Mouse (Mus musculus) MEL (cell line): ENCODE data around the gene Sdsl. TPM values are rescaled to one million over a fixed set of nuclear protein-coding genes. Genes with fewer than 3 reads are reported as not detected.

Source experiments
- DNase-seq: peaks from one replicate; pipeline ENCODE4 v3.0.0; 2011; ENCODE audit warnings: low read depth, low spot score
- H3K27ac ChIP-seq: 2 replicates; pipeline ENCODE4 v1.5.1; 2012; ENCODE audit warnings: low read depth, mild to moderate bottlenecking, control low read depth, low read length, moderate library complexity; ENCODE audit not compliant: control insufficient read depth
- H3K27me3 ChIP-seq, 2 experiments: fragments of 150-350 bp in 1 of 2; sonication (generic) in 1 of 2; 2 replicates each; pipeline ENCODE4 v1.6.1; 2012; ENCODE audit warnings: low read length in 2 of 2, mild to moderate bottlenecking in 2 of 2, improper control_type of control experiment in 1 of 2, moderate library complexity in 1 of 2; ENCODE audit not compliant: insufficient read depth in 2 of 2, control insufficient read depth in 1 of 2
- H3K36me3 ChIP-seq, 2 experiments: 2 replicates each; pipeline ENCODE4 v1.6.1; 2012 to 2014; ENCODE audit warnings: low read length in 2 of 2, improper control_type of control experiment in 1 of 2, inconsistent platforms in 1 of 2, mild to moderate bottlenecking in 1 of 2; ENCODE audit not compliant: insufficient read depth in 2 of 2, control insufficient read depth in 1 of 2
- H3K4me1 ChIP-seq, 2 experiments: fragments of 150-350 bp in 1 of 2; sonication (generic) in 1 of 2; 2 replicates each; pipeline ENCODE4 v1.6.1; 2012; ENCODE audit warnings: low read length in 2 of 2, improper control_type of control experiment in 1 of 2, mild to moderate bottlenecking in 1 of 2; ENCODE audit not compliant: insufficient read depth in 2 of 2, control insufficient read depth in 1 of 2
- H3K4me3 ChIP-seq, 2 experiments: fragments of 150-350 bp in 1 of 2; sonication (generic) in 1 of 2; 2 replicates each; pipeline ENCODE4 v1.5.1; 2012; ENCODE audit warnings: low read depth in 2 of 2, low read length in 2 of 2, mild to moderate bottlenecking in 2 of 2, moderate library complexity in 2 of 2, control low read depth in 1 of 2, improper control_type of control experiment in 1 of 2; ENCODE audit not compliant: control insufficient read depth in 1 of 2, insufficient read depth in 1 of 2
- H3K79me2 ChIP-seq: 2 replicates; pipeline ENCODE4 v1.6.1; 2012; ENCODE audit warnings: mild to moderate bottlenecking, low read length, moderate library complexity; ENCODE audit not compliant: control insufficient read depth, poor library complexity, insufficient read depth
- H3K9ac ChIP-seq: 2 replicates; pipeline ENCODE4 v1.6.1; 2012; ENCODE audit warnings: low read depth, mild to moderate bottlenecking, control low read depth, low read length, moderate library complexity; ENCODE audit not compliant: control insufficient read depth, poor library complexity, severe bottlenecking
- H3K9me3 ChIP-seq: fragments of 150-350 bp; sonication (generic); replicated peaks from 2 replicates; pipeline ENCODE4 v1.6.1; 2012; ENCODE audit warnings: mild to moderate bottlenecking, low read length, improper control_type of control experiment, moderate library complexity; ENCODE audit not compliant: insufficient read depth
- CHD1 ChIP-seq: IDR thresholded peaks from 2 replicates; pipeline ENCODE4 v1.6.1; 2012; ENCODE audit warnings: low read depth, mild to moderate bottlenecking, inconsistent platforms, low read length, improper control_type of control experiment
- CHD2 ChIP-seq: IDR thresholded peaks from 2 replicates; pipeline ENCODE4 v1.6.1; 2011; ENCODE audit warnings: low read length, improper control_type of control experiment
- E2F4 ChIP-seq: IDR thresholded peaks from 2 replicates; pipeline ENCODE4 v1.6.1; 2011; ENCODE audit warnings: low read depth, low read length, improper control_type of control experiment, borderline replicate concordance
- ELF1 ChIP-seq: IDR thresholded peaks from 2 replicates; pipeline ENCODE4 v1.6.1; 2014; ENCODE audit warnings: low read depth, mild to moderate bottlenecking, inconsistent platforms, low read length, improper control_type of control experiment, moderate library complexity
- EP300 ChIP-seq, 2 experiments: IDR thresholded peaks; 2 replicates each; pipeline ENCODE4 v1.6.1; 2011; ENCODE audit warnings: improper control_type of control experiment in 2 of 2, low read length in 2 of 2, low read depth in 1 of 2, mild to moderate bottlenecking in 1 of 2
- GATA1 ChIP-seq: IDR thresholded peaks from 2 replicates; pipeline ENCODE4 v1.6.1; 2011; ENCODE audit warnings: low read depth, low read length, improper control_type of control experiment
- HCFC1 ChIP-seq: IDR thresholded peaks from 2 replicates; pipeline ENCODE4 v1.6.1; 2012; ENCODE audit warnings: low read depth, mild to moderate bottlenecking, inconsistent platforms, low read length, improper control_type of control experiment, moderate library complexity
- MAFK ChIP-seq: IDR thresholded peaks from 2 replicates; pipeline ENCODE4 v1.6.1; 2011; ENCODE audit warnings: low read depth, mild to moderate bottlenecking, low read length, improper control_type of control experiment, borderline replicate concordance
- MAX ChIP-seq: IDR thresholded peaks from 2 replicates; pipeline ENCODE4 v1.6.1; 2011; ENCODE audit warnings: low read length, improper control_type of control experiment
- MAZ ChIP-seq: IDR thresholded peaks from 2 replicates; pipeline ENCODE4 v1.6.1; 2012; ENCODE audit warnings: low read depth, mild to moderate bottlenecking, inconsistent platforms, low read length, improper control_type of control experiment
- MEF2A ChIP-seq: IDR thresholded peaks from 2 replicates; pipeline ENCODE4 v1.6.1; 2014; ENCODE audit warnings: low read depth, mild to moderate bottlenecking, inconsistent platforms, low read length, improper control_type of control experiment; ENCODE audit not compliant: poor library complexity, insufficient replicate concordance, severe bottlenecking; ENCODE audit errors: extremely low read depth
- MYB ChIP-seq: IDR thresholded peaks from 2 replicates; pipeline ENCODE4 v1.6.1; 2011; ENCODE audit warnings: mild to moderate bottlenecking, low read depth, low read length, improper control_type of control experiment
- MYC ChIP-seq: IDR thresholded peaks from 2 replicates; pipeline ENCODE4 v1.6.1; 2011; ENCODE audit warnings: low read depth, mild to moderate bottlenecking, low read length, improper control_type of control experiment, moderate library complexity
- NELFE ChIP-seq: IDR thresholded peaks from 2 replicates; pipeline ENCODE4 v1.6.1; 2011; ENCODE audit warnings: low read depth, low read length, improper control_type of control experiment
- NRF1 ChIP-seq: IDR thresholded peaks from 2 replicates; pipeline ENCODE4 v1.6.1; 2014; ENCODE audit warnings: low read depth, mild to moderate bottlenecking, inconsistent platforms, low read length, improper control_type of control experiment, moderate library complexity; ENCODE audit not compliant: poor library complexity, insufficient read depth, severe bottlenecking
- POLR2A ChIP-seq, 2 experiments: IDR thresholded peaks; 2 replicates each; pipeline ENCODE4 v1.6.1; 2011 to 2012; ENCODE audit warnings: low read length in 2 of 2, mild to moderate bottlenecking in 2 of 2, control low read depth in 1 of 2, improper control_type of control experiment in 1 of 2, low read depth in 1 of 2, moderate library complexity in 1 of 2; ENCODE audit not compliant: control insufficient read depth in 1 of 2, insufficient read depth in 1 of 2, poor library complexity in 1 of 2
- POLR2AphosphoS2 ChIP-seq: IDR thresholded peaks from 2 replicates; pipeline ENCODE4 v1.6.1; 2011; ENCODE audit warnings: low read length, improper control_type of control experiment
- SIN3A ChIP-seq: IDR thresholded peaks from 2 replicates; pipeline ENCODE4 v1.6.1; 2012; ENCODE audit warnings: low read length, improper control_type of control experiment, inconsistent platforms
- USF2 ChIP-seq, 2 experiments: IDR thresholded peaks; 2 replicates each; pipeline ENCODE4 v1.6.1; 2011 to 2012; ENCODE audit warnings: improper control_type of control experiment in 2 of 2, low read length in 2 of 2, borderline replicate concordance in 1 of 2, inconsistent platforms in 1 of 2, low read depth in 1 of 2, mild to moderate bottlenecking in 1 of 2; ENCODE audit not compliant: insufficient read depth in 1 of 2
- ZMIZ1 ChIP-seq: IDR thresholded peaks from 2 replicates; pipeline ENCODE4 v1.6.1; 2012; ENCODE audit warnings: low read depth, mild to moderate bottlenecking, inconsistent platforms, low read length, improper control_type of control experiment, moderate library complexity
- ZNF384 ChIP-seq: IDR thresholded peaks from 2 replicates; pipeline ENCODE4 v1.6.1; 2012; ENCODE audit warnings: low read depth, mild to moderate bottlenecking, inconsistent platforms, low read length, improper control_type of control experiment
- polyA plus RNA-seq, 2 experiments: library from polyadenylated mRNA; stranded (reverse) in 1 of 2; unstranded in 1 of 2; fragments of >175 nt in 1 of 2; fragments of >200 nt in 1 of 2; gene quantifications; 2 replicates each; pipeline versions ENCODE4 v1.2.1 to v1.2.4; 2012; ENCODE audit warnings: low replicate concordance in 2 of 2, low read depth in 1 of 2; ENCODE audit not compliant: insufficient read length in 2 of 2, insufficient read depth in 1 of 2, missing spikeins in 1 of 2
- total RNA-seq: library from RNA; depleted of rRNA; stranded (reverse); fragments of 300-350 nt; gene quantifications from 2 replicates; pipeline ENCODE4 v1.2.3, GENCODE M21; 2012

Sdsl gene
- total and polyA plus RNA-seq, 3 experiments = 12.1 to 21.0 TPM; not detected in 1

- Histone ChIP-seq H3K4me1 (peaks cover 0 to 6% of the 10 kb centered on the region in 2 experiments; a peak in 1 of 4 replicates), H3K4me3 (no peak overlapping the region), H3K27ac (no peak overlapping the region), H3K9ac (no peak overlapping the region), H3K79me2 (no peaks in the 10 kb centered on the region; the same call in 1 of the 2 replicates), H3K27me3 (no peaks in the 10 kb centered on the region), H3K9me3 (no peaks in the 10 kb centered on the region), H3K36me3 (peaks cover 0 to 3% of the 10 kb centered on the region in 2 experiments; a peak in 1 of 4 replicates)
- TF ChIP-seq POLR2A (IDR thresholded peaks at IDR 0.05; ENCODE audit: control insufficient read depth in 1 of 2, insufficient read depth in 1 of 2, low read depth in 1 of 2, low read length in 2 of 2, poor library complexity in 1 of 2) (no peak), NELFE (no peak), ZNF384 (no peak), ELF1 (no peak), E2F4 (no peak), NRF1 (no peak), MAX (no peak), ZMIZ1 (no peak), MEF2A (no peak), SIN3A (no peak), CHD2 (no peak), MAFK (no peak), CHD1 (no peak), GATA1 (no peak)
- no peak for DNase-seq
Observed at GRCm38 (mm10) chr5:120512911-120513555, 40.4 kb upstream of the Sdsl start.

DNA sequence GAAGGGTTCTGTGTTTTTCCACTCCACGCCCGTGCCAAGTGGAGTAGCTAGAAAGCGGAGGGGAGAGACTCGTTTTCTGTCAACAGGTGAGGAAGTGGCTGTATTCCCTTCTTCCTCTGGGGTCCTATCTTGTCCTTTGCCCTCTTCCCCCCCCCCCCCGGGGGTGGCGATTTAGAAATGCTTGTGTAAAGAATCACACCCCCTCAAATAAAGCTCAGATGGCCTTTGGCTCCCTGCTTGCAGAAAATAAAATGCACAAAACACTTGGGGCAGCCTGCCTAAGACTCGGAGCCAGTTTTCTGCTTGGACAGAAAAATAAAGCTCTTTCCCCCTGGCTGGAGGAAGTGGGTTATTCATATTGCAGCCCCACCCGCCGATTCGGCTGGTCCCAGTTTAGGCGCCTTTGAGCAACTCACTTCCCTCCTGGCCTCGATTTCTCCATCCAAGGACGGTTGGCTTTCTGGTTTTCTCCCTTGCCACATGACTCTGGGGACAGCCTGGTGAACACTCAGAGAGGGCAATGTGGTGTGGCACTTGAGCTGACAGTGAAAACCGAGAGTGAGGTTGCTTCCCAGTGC lies 39.1 kb upstream of the Sdsl start:
- H3K27me3 ChIP-seq = no peaks in the 10 kb centered on the region
- no peaks in the 10 kb centered on the region for H3K9me3 ChIP-seq
- peak; percentile 47 for DNase-seq
- H3K9ac ChIP-seq = peak overlapping the region; percentile 76
- peak overlapping the region; percentile 76 to 99 for H3K4me3 ChIP-seq
- peaks cover 0 to 3% of the 10 kb centered on the region in 2 experiments; a peak in 1 of 4 replicates for H3K36me3 ChIP-seq
- no peak overlapping the region for H3K27ac ChIP-seq
- H3K79me2 ChIP-seq = no peaks in the 10 kb centered on the region; the same call in 1 of the 2 replicates
- H3K4me1 ChIP-seq = peaks cover 0 to 6% of the 10 kb centered on the region in 2 experiments; a peak in 1 of 4 replicates
- TF ChIP-seq USF2 (IDR thresholded peaks at IDR 0.05; ENCODE audit: borderline replicate concordance in 1 of 2, insufficient read depth in 1 of 2, low read depth in 1 of 2, low read length in 2 of 2) = no peak
- TF ChIP-seq MYC = no peak
- no peak for TF ChIP-seq MAX
- no peak for TF ChIP-seq CHD1
- no peak for TF ChIP-seq EP300 (IDR thresholded peaks at IDR 0.05; ENCODE audit: low read depth in 1 of 2, low read length in 2 of 2)
- no peak for TF ChIP-seq MYB
- TF ChIP-seq MAFK = no peak
- TF ChIP-seq E2F4 = no peak
- TF ChIP-seq POLR2AphosphoS2 = no peak
- TF ChIP-seq NELFE = no peak
- TF ChIP-seq HCFC1 = no peak
- TF ChIP-seq MAZ = no peak
